Mouse (Mus musculus): ENCODE measurements around the gene Gpr108. TPM values are rescaled to one million over a fixed set of nuclear protein-coding genes. Genes with fewer than 3 reads are reported as not detected.
A peak's percentile ranks its signal among the peaks of the same experiment; 100 is the strongest.

The Gpr108 gene
- polyA plus RNA-seq, 1 experiment from 2014 or later: 13.7 TPM

DNA sequence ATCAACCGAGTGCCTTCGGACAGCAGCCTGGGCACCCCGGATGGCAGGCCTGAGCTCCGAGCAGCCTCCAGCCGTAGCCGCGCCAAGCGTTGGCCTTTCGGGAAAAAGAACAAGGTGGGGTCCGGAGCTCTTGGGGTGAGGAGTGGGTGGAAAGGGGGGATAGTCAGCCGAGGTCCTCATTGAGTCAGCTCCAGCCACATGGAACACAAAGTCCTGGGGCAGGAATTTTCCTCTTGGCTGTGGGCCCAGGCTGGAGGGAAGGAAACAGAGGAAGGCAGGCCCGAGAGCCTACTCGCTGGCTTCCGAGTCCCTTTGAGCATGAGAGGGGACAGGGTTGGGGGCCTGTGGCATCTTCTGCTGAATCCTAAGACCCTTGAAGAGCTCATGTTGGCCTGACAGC is 7.1 kb upstream of the Gpr108 start:
- WGBS (ENCODE audit: insufficient replicate concordance): 82% methylated on average over 14 of the region's 14 CpGs
- Histone ChIP-seq H3K4me2 (no peak overlapping the region), H3K4me1 (replicated peaks) (peaks cover 8% of the 10 kb centered on the region), H3K9ac (no peak overlapping the region), H3K4me3 (replicated peaks) (no peak overlapping the region), H3K27ac (no peak overlapping the region), H3K36me3 (peaks cover 39% of the 10 kb centered on the region), H3K27me3 (peaks cover 9% of the 10 kb centered on the region), H3K9me3 (replicated peaks) (no peaks in the 10 kb centered on the region)
- no peak for ATAC-seq (ENCODE audit: low read depth)
- no peak for DNase-seq

- H3K4me2 ChIP-seq: no peak overlapping the region
- H3K27me3 ChIP-seq: peaks cover 15% of the 10 kb centered on the region
- DNase-seq (no peak), ATAC-seq (ENCODE audit: low read depth) (no peak)
- no peak overlapping the region for H3K9ac ChIP-seq
- H3K4me1 ChIP-seq (replicated peaks): peaks cover 29% of the 10 kb centered on the region
- H3K9me3 ChIP-seq (replicated peaks): no peaks in the 10 kb centered on the region
- H3K27ac ChIP-seq: no peak overlapping the region
- WGBS (ENCODE audit: insufficient replicate concordance): 63% methylated on average over 6 of the region's 6 CpGs
- peaks cover 32% of the 10 kb centered on the region for H3K36me3 ChIP-seq
- no peak overlapping the region for H3K4me3 ChIP-seq (replicated peaks)
These were observed 5.1 kb upstream of the Gpr108 start for GRCm38 (mm10) chr17:57253306-57253705.

DNA sequence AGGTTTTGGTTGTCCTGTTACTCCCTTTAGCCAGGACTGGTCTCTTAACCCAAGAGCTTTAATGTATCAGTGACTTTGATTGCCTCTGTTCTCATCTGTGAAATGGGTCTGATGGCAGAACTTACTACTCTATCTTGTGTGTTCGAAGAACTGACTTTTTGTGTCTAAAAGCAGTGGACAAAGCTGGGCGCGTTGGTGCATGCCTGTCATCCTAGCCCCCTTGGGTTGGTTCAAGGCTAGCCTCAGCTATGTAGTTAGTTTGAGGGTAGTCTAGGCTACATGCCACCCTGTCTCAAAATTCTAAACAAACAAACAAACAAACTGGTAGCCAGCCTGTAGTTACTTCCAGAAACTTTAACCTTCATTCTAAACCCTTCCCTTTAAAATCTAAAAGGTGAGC is 3.2 kb upstream of the Gpr108 start:
- H3K4me2 ChIP-seq: no peak overlapping the region
- H3K9me3 ChIP-seq (replicated peaks): no peaks in the 10 kb centered on the region
- no peak overlapping the region for H3K27ac ChIP-seq
- DNase-seq (no peak), ATAC-seq (ENCODE audit: low read depth) (no peak)
- WGBS (ENCODE audit: insufficient replicate concordance): 82% methylated on average over 3 of the region's 3 CpGs
- peaks cover 35% of the 10 kb centered on the region for H3K4me1 ChIP-seq (replicated peaks)
- no peak overlapping the region for H3K4me3 ChIP-seq (replicated peaks)
- peaks cover 19% of the 10 kb centered on the region; the same call in 1 of the 2 replicates for H3K36me3 ChIP-seq
- no peak overlapping the region for H3K9ac ChIP-seq
- peaks cover 15% of the 10 kb centered on the region for H3K27me3 ChIP-seq

DNA sequence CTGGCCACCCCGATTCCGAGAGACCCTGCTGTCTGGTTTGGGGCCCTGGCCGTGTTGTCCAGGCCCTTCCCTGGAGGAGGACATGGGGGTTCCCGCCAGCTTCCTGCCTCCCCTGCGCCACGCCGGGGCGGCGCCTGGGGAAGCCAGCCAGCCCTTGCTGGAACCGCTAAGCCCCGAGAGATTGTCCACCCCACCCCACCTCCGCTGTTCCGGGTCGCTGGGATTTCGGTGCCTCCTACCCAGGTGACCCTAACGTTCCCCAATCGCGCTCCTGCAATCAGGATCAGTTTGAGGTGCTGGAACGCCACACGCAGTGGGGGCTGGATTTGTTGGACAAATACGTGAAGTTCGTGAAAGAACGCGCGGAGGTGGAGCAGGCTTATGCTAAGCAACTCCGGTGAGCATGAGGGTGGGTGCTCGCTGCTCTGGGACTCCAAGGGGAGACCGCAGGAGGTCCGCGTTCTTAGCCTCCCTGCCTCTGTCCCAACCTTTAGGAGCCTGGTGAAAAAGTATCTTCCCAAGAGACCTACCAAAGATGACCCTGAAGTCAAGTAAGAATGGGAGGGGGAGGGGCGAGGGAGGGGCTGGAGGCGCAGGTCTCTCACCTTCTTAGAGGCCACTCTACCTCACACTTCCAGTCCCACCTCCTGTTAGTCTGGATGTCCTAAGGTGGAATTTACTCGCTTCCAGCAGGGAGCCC is 2.4 kb upstream of the Gpr108 start:
- ATAC-seq (ENCODE audit: low read depth): no peak
- H3K9ac ChIP-seq: peak overlapping the region; percentile 74
- H3K9me3 ChIP-seq (replicated peaks): no peaks in the 10 kb centered on the region
- H3K36me3 ChIP-seq: peaks cover 19% of the 10 kb centered on the region; the same call in 1 of the 2 replicates
- H3K4me1 ChIP-seq (replicated peaks): peaks cover 43% of the 10 kb centered on the region
- H3K4me3 ChIP-seq (replicated peaks): peak overlapping the region; percentile 67
- DNase-seq: no peak
- H3K27ac ChIP-seq: no peak overlapping the region
- peaks cover 15% of the 10 kb centered on the region for H3K27me3 ChIP-seq
- H3K4me2 ChIP-seq: peak overlapping the region; percentile 91
- 6% methylated on average over 33 of the region's 33 CpGs for WGBS (ENCODE audit: insufficient replicate concordance)

- under 1% methylated on average over 52 of the region's 52 CpGs for WGBS (ENCODE audit: insufficient replicate concordance)
- H3K4me2 ChIP-seq: peak within 1 kb of the TSS; percentile 91
- peaks cover 17% of the 10 kb centered on the region; the same call in 1 of the 2 replicates for H3K36me3 ChIP-seq
- H3K4me1 ChIP-seq (replicated peaks): peaks cover 51% of the 10 kb centered on the region
- peak; percentile 27 for ATAC-seq (ENCODE audit: low read depth)
- peak within 1 kb of the TSS; percentile 83 for H3K27ac ChIP-seq
- H3K27me3 ChIP-seq: peaks cover 15% of the 10 kb centered on the region
- peak within 1 kb of the TSS; percentile 76 for H3K9ac ChIP-seq
- H3K9me3 ChIP-seq (replicated peaks): no peaks in the 10 kb centered on the region
- peak; percentile 94 for DNase-seq
- H3K4me3 ChIP-seq (replicated peaks): peak within 1 kb of the TSS; percentile 67
These were observed 1.2 kb upstream of the Gpr108 start, which contains the start of gene Trip10 for GRCm38 (mm10) chr17:57249186-57250181. Gene Trip10, plus strand, starts transcription at chr17:57249455.

- Histone ChIP-seq H3K4me3 (replicated peaks) (peak overlapping the region; percentile 67), H3K4me1 (replicated peaks) (peaks cover 51% of the 10 kb centered on the region), H3K27me3 (peaks cover 15% of the 10 kb centered on the region), H3K9me3 (replicated peaks) (no peaks in the 10 kb centered on the region), H3K9ac (peak overlapping the region; percentile 76), H3K4me2 (peak overlapping the region; percentile 91), H3K27ac (peak overlapping the region; percentile 83), H3K36me3 (peaks cover 10% of the 10 kb centered on the region; the same call in 1 of the 2 replicates)
- WGBS (ENCODE audit: insufficient replicate concordance): 10% methylated on average over 13 of the region's 13 CpGs
- no peak for DNase-seq
- no peak for ATAC-seq (ENCODE audit: low read depth)
These were observed 525 bp upstream of the Gpr108 start for GRCm38 (mm10) chr17:57248771-57249170.

GRCm38 (mm10) chr17:57247393-57248200 is 649 bp downstream of the Gpr108 start:
- Histone ChIP-seq H3K4me1 (replicated peaks) (peaks cover 51% of the 10 kb centered on the region), H3K36me3 (peaks cover 15% of the 10 kb centered on the region), H3K27me3 (peaks cover 15% of the 10 kb centered on the region), H3K4me2 (peak overlapping the region; percentile 91), H3K4me3 (replicated peaks) (peak overlapping the region; percentile 67), H3K27ac (peak overlapping the region; percentile 83), H3K9ac (peak overlapping the region; percentile 76), H3K9me3 (replicated peaks) (no peaks in the 10 kb centered on the region)
- peak; percentile 91 for DNase-seq
- ATAC-seq (ENCODE audit: low read depth): peak; percentile 86
- WGBS (ENCODE audit: insufficient replicate concordance): under 1% methylated on average over 46 of the region's 46 CpGs

DNA sequence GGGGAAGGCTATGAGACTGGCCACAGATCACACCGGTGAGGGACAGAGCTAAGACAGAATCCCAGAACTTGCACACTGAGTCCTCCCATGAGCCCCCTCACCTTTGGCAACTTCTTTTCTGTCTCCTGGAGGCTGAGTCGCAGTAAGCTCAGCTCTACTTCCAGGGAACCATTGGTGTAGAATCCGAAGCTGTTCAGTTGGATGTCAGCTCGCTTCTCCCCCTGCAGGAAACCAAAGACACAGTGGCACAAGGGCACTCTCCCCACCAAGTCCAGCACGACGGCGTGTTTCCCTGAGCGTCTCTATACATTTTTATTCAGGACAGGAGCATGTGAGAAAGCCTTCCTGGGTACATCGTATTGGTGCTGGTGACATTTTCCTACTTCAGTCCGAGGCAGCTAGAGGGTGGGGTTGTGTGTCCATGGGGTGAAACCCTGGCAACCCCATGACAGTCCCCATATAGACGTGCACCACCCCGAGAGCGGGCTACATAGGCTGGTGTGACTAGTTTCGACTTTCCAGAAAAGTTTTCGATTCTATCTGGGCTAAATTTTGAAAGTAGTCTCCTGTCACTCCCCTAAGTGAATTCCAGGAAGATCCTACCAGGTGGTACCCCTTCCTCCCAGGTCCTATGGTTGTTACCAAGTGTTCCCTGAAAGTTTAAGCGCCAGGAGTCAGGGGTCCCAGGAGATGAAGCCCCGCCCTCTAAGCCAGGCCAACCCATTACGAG is 1.4 kb downstream of the Gpr108 start:
- Histone ChIP-seq H3K36me3 (peaks cover 20% of the 10 kb centered on the region), H3K27ac (peak overlapping the region; percentile 59), H3K27me3 (peaks cover 15% of the 10 kb centered on the region), H3K9me3 (replicated peaks) (no peaks in the 10 kb centered on the region), H3K4me2 (peak overlapping the region; percentile 91), H3K9ac (peak overlapping the region; percentile 73), H3K4me3 (replicated peaks) (peak overlapping the region; percentile 67), H3K4me1 (replicated peaks) (peaks cover 51% of the 10 kb centered on the region)
- DNase-seq (peak; percentile 11), ATAC-seq (ENCODE audit: low read depth) (no peak)
- WGBS (ENCODE audit: insufficient replicate concordance): 5% methylated on average over 18 of the region's 18 CpGs

DNA sequence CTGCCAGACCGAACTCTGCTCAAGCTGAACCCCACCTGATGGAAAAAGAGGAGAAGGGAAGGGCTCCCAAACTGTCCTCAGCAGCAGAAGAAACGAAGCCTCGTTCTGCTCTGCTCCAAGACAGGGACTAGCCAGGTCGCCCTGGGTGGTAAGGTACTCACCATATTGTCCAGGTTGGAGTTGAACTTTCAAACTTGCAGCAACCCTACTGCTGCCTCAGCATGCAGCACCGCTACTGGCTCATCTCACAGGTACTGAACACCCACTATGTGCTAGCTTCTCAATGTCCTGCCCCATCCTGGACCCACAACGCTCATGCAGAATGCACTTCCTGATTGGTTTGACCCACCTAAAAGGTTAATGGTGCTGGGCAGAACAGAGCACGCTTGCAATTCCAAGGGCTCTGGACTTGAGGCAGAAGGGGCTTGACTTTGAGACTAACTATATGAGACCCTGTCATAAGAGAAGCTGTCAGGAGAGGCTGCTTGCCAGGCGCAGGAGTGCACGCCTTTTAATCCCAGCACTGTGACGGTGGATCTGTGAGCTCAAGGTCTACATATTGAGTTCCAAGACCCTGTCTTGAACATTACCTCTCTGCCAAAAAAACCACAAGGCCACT is 2.8 kb downstream of the Gpr108 start:
- DNase-seq (no peak), ATAC-seq (ENCODE audit: low read depth) (no peak)
- Histone ChIP-seq H3K27me3 (peaks cover 8% of the 10 kb centered on the region), H3K9ac (no peak overlapping the region), H3K9me3 (replicated peaks) (no peaks in the 10 kb centered on the region), H3K4me3 (replicated peaks) (no peak overlapping the region), H3K36me3 (peaks cover 24% of the 10 kb centered on the region), H3K27ac (no peak overlapping the region), H3K4me2 (0 out of 2 replicates have a peak overlapping the region, but pooled peaks have one; percentile 91), H3K4me1 (replicated peaks) (peaks cover 43% of the 10 kb centered on the region)
- WGBS (ENCODE audit: insufficient replicate concordance): 80% methylated on average over 10 of the region's 10 CpGs

All from liver, embryonic 13.5 days (tissue).